Mouse (Mus musculus) embryonic facial prominence, embryonic 11.5 days (tissue): ENCODE results near the gene Sbk1. TPM values are rescaled to one million over a fixed set of nuclear protein-coding genes. Genes with fewer than 3 reads are reported as not detected.
A peak's percentile ranks its signal among the peaks of the same experiment; 100 is the strongest.

ENCODE experiments used
- ATAC-seq: fragments of 200-750 bp; cut with Nextera tagmentation; replicated peaks from 2 replicates; pipeline ENCODE4 v1.8.0; 2017; ENCODE audit warnings: low read depth; ENCODE audit not compliant: insufficient number of reproducible peaks, low FRiP score, low TSS enrichment
- DNase-seq: peaks from one replicate; pipeline ENCODE4 v3.0.0-alpha.2; 2015; ENCODE audit warnings: low spot score
- H3K27ac ChIP-seq: fragments of 300-500 bp; sonication (generic); replicated peaks from 2 replicates; pipeline ENCODE4 v1.5.1; 2014; ENCODE audit warnings: mild to moderate bottlenecking, low read depth, low read length, control low read depth
- H3K27me3 ChIP-seq: fragments of 300-500 bp; sonication (generic); 2 replicates; pipeline ENCODE4 v1.6.1; 2014; ENCODE audit warnings: mild to moderate bottlenecking, low read length, moderate library complexity, mixed read lengths; ENCODE audit not compliant: control insufficient read depth, insufficient read depth
- H3K36me3 ChIP-seq: fragments of 300-500 bp; sonication (generic); replicated peaks from 2 replicates; pipeline ENCODE4 v1.6.1; 2014; ENCODE audit warnings: low read depth, mild to moderate bottlenecking, low read length, moderate library complexity, mixed read lengths; ENCODE audit not compliant: control insufficient read depth, insufficient read depth
- H3K4me1 ChIP-seq: fragments of 300-500 bp; sonication (generic); 2 replicates; pipeline ENCODE4 v1.6.1; 2014; ENCODE audit warnings: low read length, mixed read lengths; ENCODE audit not compliant: control insufficient read depth, insufficient read depth
- H3K4me2 ChIP-seq: fragments of 300-500 bp; sonication (generic); 2 replicates; pipeline ENCODE4 v1.6.1; 2014; ENCODE audit warnings: low read depth, mild to moderate bottlenecking, control low read depth, low read length, moderate library complexity
- H3K4me3 ChIP-seq: fragments of 300-500 bp; sonication (generic); 2 replicates; pipeline ENCODE4 v1.5.1; 2014; ENCODE audit warnings: low read depth, low read length, control low read depth
- H3K9ac ChIP-seq: fragments of 300-500 bp; sonication (generic); replicated peaks from 2 replicates; pipeline ENCODE4 v1.6.1; 2014; ENCODE audit warnings: mild to moderate bottlenecking, control low read depth, low read length
- H3K9me3 ChIP-seq: fragments of 300-500 bp; sonication (generic); replicated peaks from 2 replicates; pipeline ENCODE4 v1.6.1; 2016; ENCODE audit warnings: mild to moderate bottlenecking, low read length, inconsistent platforms, mixed read lengths; ENCODE audit not compliant: control insufficient read depth
- WGBS: fragments of 180-500 bp; shearing (Covaris S2); extraction: QIAGEN DNeasy Blood & Tissue Kit; methylation state at CpG from one replicate; pipeline ENCODE4 v1.1.7; 2014; 5-methylcytosine and 5-hydroxymethylcytosine counted together
- polyA plus RNA-seq: library from polyadenylated mRNA; unstranded; fragments of >200 nt; fragmentation: Nextera tagmentation; extraction: Ambion mirVana; gene quantifications from 2 replicates; pipeline ENCODE4 v1.2.1, GENCODE M21; 2014

Gene Sbk1
- polyA plus RNA-seq, 1 experiment from 2014 or later: 88.3 TPM

DNA sequence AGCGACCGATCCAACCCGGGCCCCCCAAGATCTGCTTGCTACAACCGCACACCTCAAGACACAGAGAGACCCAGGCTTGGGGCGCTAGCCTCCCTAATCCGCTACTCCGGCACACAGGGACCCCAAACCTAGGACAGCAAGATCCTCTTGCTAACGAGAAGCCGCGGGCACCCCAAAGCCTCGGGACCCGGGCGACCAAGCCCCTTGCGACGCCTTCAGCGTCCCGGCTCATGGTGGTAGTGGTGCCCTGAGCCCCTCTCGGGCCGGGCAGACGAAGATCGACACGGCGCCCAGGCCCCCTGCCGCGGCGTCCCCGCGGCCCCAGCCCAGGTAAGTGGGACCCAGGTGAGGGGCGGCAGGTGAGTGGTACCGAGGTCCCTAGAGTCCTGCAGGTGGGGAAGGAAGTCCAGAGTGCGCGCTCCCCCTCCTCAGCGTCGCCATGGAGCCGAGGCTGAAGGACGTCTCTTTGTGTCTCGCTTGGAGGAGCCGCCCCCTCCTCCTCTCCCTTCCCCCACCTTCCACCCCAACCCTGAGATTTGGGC is 422 bp downstream of the Sbk1 start:
- no peaks in the 10 kb centered on the region for H3K9me3 ChIP-seq
- H3K4me3 ChIP-seq: peak overlapping the region; percentile 72
- peak overlapping the region; percentile 95 for H3K9ac ChIP-seq
- H3K36me3 ChIP-seq: no peaks in the 10 kb centered on the region; the same call in none of the 2 replicates
- no peaks in the 10 kb centered on the region for H3K27me3 ChIP-seq
- 0% methylated on average over 38 of the region's 38 CpGs for WGBS
- no peaks in the 10 kb centered on the region for H3K4me1 ChIP-seq
- peak overlapping the region; percentile 87 for H3K4me2 ChIP-seq
- H3K27ac ChIP-seq: peak overlapping the region; percentile 75
- ATAC-seq (peak; percentile 44), DNase-seq (peak; percentile 69)

DNA sequence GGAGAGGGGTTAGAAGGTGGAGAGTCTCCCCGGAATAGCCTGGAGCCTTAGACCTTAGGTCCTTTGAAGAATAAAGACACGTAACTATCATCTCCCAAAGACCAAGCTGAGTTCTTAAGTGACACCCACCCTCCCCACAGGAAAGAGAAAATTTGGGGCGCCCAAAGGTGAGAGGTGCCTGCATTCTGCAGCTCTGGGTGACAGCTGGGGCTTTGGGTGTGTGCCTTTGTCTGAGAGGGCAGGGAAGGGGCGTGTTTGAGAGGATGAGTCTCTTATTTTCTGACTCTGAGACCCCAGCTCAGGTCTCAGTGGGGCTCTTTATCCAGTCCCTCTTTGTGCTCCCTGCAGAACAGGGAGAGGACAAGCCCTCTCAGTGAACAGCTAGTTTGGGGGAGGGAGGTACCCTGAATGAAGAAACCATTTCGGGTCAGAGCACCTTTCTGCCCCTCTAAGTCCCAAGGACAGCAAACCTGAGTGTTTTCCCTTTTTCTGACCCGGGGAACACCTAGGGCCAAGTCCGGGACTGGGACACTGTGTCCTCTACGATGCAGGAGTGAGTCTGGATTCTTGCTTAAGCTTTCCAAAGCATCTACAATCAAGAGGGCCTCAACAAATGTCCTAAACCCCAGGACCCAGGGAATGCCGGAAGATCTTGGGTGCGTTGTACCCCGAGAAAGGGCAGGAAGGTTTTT is 1.1 kb downstream of the Sbk1 start:
- H3K9ac ChIP-seq: peak overlapping the region; percentile 95
- peak overlapping the region; percentile 87 for H3K4me2 ChIP-seq
- 6% methylated on average over 11 of the region's 11 CpGs for WGBS
- H3K4me3 ChIP-seq: peak overlapping the region; percentile 72
- DNase-seq: peak; percentile 27
- H3K4me1 ChIP-seq: no peaks in the 10 kb centered on the region
- ATAC-seq: no peak
- H3K27me3 ChIP-seq: no peaks in the 10 kb centered on the region
- peak overlapping the region; percentile 75 for H3K27ac ChIP-seq
- H3K36me3 ChIP-seq: no peaks in the 10 kb centered on the region; the same call in none of the 2 replicates
- H3K9me3 ChIP-seq: no peaks in the 10 kb centered on the region

DNA sequence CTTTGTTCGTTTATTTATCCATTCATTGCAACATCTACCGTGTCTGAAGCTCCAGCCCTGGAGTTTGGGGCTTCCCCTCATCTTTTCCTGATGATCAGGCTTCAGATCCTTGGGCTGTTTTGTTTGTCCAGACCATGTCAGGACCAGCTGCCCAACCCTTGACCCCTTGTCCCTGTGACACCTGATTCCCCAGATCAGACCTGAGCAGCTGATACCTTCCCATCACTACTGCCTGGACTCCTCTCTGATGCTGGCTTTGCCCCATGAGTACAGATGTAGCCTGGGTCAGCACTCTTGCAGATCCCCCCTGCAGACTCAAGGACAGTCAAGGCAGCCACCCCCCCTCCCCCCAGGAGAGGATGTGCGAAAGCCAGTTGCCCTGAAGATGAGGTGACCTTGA is 1.7 kb downstream of the Sbk1 start:
- H3K9me3 ChIP-seq: no peaks in the 10 kb centered on the region
- peak overlapping the region; percentile 95 for H3K9ac ChIP-seq
- peak overlapping the region; percentile 72 for H3K4me3 ChIP-seq
- H3K27ac ChIP-seq: no peak overlapping the region
- H3K36me3 ChIP-seq: no peaks in the 10 kb centered on the region; the same call in none of the 2 replicates
- H3K27me3 ChIP-seq: no peaks in the 10 kb centered on the region
- DNase-seq (no peak), ATAC-seq (no peak)
- WGBS: 15% methylated on average over 3 of the region's 3 CpGs
- peak overlapping the region; percentile 87 for H3K4me2 ChIP-seq
- no peaks in the 10 kb centered on the region for H3K4me1 ChIP-seq

DNA sequence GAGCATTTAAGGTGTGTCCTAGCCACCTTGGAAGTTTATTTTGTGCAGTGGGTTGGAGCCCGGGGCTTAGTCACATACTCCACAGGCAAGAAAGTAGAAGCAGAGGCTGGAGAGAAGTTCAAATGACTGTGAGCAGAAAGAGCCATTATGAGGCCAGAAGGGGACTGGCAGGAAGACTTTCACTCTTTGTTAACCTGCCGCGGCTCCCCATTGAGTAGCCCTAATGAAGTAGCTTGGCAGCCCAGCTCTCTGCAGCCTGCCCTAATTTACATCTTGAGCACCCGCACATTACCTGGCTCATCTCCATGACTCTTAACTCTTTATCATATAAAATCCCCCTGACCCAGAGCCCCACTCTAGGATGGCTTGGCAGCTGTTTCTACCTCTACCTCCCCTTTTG is 2.2 kb downstream of the Sbk1 start:
- H3K9me3 ChIP-seq: no peaks in the 10 kb centered on the region
- H3K36me3 ChIP-seq: no peaks in the 10 kb centered on the region; the same call in none of the 2 replicates
- H3K27ac ChIP-seq: no peak overlapping the region
- peak overlapping the region; percentile 72 for H3K4me3 ChIP-seq
- no peaks in the 10 kb centered on the region for H3K27me3 ChIP-seq
- no peak for ATAC-seq
- no peaks in the 10 kb centered on the region; the same call in 1 of the 2 replicates for H3K4me1 ChIP-seq
- H3K4me2 ChIP-seq: peak overlapping the region; percentile 87
- WGBS: 14% methylated on average over 4 of the region's 4 CpGs
- no peak for DNase-seq
- peak overlapping the region; percentile 95 for H3K9ac ChIP-seq

DNA sequence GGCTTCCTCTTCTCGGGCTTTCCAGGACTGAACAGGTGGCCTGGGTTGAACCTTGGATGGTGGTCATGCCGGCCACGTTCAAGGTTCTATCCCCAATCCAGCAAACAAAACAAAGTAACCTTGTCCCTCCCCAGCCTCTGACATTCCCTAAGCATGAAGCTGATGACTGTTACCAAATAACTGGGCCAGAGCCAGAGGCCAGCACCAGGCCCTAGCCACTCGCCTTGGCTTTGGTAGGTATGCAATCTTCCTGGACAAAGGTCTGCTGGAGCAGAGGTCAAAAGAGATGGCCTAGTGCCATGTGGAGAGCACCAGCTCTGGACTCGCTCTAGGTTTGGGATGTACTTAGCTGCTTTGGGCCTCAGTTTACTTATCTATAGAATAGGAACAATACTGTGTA is 3.3 kb downstream of the Sbk1 start:
- Histone ChIP-seq H3K27me3 (no peaks in the 10 kb centered on the region), H3K4me3 (peak overlapping the region; percentile 72; the same call in 1 of the 2 replicates), H3K9ac (no peak overlapping the region), H3K4me1 (no peaks in the 10 kb centered on the region; the same call in 1 of the 2 replicates), H3K4me2 (no peak overlapping the region), H3K27ac (no peak overlapping the region), H3K36me3 (peaks cover under 1% of the 10 kb centered on the region), H3K9me3 (no peaks in the 10 kb centered on the region)
- 88% methylated on average over 5 of the region's 5 CpGs for WGBS
- ATAC-seq: no peak
- no peak for DNase-seq

DNA sequence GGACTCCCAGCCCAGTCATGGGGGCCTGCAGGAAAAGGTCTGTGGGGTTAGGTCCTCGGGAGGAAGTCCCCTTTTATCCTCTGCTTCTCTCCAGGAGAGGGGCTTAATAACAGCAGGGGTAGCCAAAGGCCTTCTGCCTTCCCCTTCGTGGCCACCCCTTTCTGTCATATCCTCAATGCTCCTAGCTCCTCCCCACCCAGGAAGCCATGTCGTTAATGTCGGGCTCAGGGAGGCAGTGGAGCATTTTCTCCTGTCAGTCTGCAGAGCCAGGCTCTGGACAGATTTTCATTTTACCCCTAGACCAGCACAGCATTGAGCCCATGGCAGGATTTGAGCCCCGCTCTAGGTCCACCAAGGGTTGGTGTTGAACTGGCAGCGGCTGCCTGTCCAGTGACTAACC is 3.9 kb downstream of the Sbk1 start:
- DNase-seq: no peak

DNA sequence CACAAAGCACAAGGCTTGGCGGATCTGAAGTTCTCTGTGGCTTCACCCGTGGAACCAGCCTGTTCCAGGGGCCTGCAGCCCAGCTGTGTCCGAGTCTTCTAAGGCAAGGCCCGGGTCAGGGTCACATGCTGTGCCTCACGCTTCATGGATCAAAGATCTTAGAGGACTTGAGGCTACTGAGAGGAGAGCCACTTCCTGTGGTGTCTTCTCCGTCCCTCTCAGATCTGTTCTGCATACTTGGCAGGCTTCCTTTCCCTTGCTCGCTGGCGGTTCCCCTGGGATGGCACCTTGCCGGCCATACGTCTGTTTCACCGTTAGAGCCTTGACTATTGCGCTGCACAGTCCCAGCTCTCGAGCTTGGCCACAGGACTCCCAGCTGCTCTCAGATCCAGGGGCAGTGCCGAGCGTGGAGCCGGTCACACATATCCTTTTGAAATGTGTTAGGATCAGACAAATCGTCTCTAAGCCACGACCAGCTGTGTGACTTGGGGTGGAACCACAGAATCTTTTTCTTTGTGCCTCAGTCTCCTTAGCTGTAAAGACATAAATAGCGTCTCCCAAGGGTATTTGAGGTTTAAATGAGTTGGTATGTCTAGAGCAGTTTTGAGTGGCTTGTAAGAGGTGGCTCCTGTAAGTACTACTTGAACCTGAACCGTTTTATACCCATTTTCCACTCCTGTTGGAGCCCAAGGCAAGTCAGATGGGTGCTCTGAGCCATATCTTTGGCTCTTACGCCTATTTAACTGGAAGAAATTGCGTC is 5.3 kb downstream of the Sbk1 start:
- Histone ChIP-seq H3K9ac (no peak overlapping the region), H3K4me2 (no peak overlapping the region), H3K36me3 (peaks cover 6% of the 10 kb centered on the region), H3K27ac (no peak overlapping the region), H3K27me3 (no peaks in the 10 kb centered on the region), H3K4me3 (no peak overlapping the region), H3K4me1 (no peaks in the 10 kb centered on the region; the same call in 1 of the 2 replicates), H3K9me3 (no peaks in the 10 kb centered on the region)
- DNase-seq (no peak), ATAC-seq (no peak)
- 61% methylated on average over 22 of the region's 22 CpGs for WGBS

More for the DNA sequence above, 3.9 kb downstream of the Sbk1 start:
- ATAC-seq: no peak
- H3K9ac ChIP-seq: no peak overlapping the region
- 51% methylated on average over 6 of the region's 6 CpGs for WGBS
- no peak overlapping the region for H3K4me2 ChIP-seq
- no peak overlapping the region for H3K4me3 ChIP-seq
- H3K27ac ChIP-seq: no peak overlapping the region
- H3K9me3 ChIP-seq: no peaks in the 10 kb centered on the region
- no peaks in the 10 kb centered on the region; the same call in 1 of the 2 replicates for H3K4me1 ChIP-seq
- H3K27me3 ChIP-seq: no peaks in the 10 kb centered on the region
- H3K36me3 ChIP-seq: peaks cover 3% of the 10 kb centered on the region

DNA sequence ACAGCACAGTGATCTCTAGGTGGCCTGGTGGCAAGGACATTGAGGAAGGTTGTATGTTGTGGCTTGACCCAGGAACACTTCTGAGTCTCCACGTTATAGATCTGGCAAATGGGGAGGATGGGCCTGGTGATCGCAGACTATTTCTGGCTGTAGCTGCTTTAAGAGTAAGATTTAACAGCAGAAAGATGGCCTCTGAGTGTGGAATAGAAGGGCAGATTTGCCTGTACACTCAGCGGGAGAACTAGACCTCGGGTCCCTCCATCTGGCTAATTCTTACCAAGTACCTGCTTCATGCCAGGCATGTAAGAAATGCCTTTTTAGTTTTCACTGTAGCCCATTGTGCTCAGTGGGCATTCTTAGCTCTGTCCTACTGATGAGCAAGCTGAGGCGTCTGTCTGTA is 6.4 kb downstream of the Sbk1 start:
- H3K4me1 ChIP-seq: no peaks in the 10 kb centered on the region; the same call in 1 of the 2 replicates

More for the DNA sequence above, 6.4 kb downstream of the Sbk1 start:
- no peak for ATAC-seq
- Histone ChIP-seq H3K9ac (no peak overlapping the region), H3K36me3 (peaks cover 6% of the 10 kb centered on the region), H3K27me3 (no peaks in the 10 kb centered on the region), H3K4me3 (no peak overlapping the region), H3K27ac (no peak overlapping the region), H3K4me2 (no peak overlapping the region), H3K9me3 (no peaks in the 10 kb centered on the region)
- 91% methylated on average over 5 of the region's 5 CpGs for WGBS
- no peak for DNase-seq
